Comparison of ENCODE assay signal across 8 mouse cellular contexts in genomic region chr5:138754303-138755120, GRCm38 (mm10). TPM values are rescaled to one million over a fixed set of nuclear protein-coding genes. Genes with fewer than 3 reads are reported as not detected.
A peak's percentile ranks its signal among the peaks of the same experiment; 100 is the strongest.
DNase-seq lines count a peak whose midpoint lies in the region; ATAC-seq and TF ChIP-seq lines count a peak whose summit lies in the region.

Fam20c (plus strand) TSS chr5:138754514.

- peaks cover 25% of the 10 kb centered on the region for H3K79me2 ChIP-seq in C2C12 (ENCODE audit: control insufficient read depth, insufficient read depth)

- peaks cover 4% of the 10 kb centered on the region for H3K36me3 ChIP-seq in C2C12 (ENCODE audit: control insufficient read depth, insufficient read depth)
- no peaks in the 10 kb centered on the region for H3K36me3 ChIP-seq in forebrain, embryonic 11.5 days (ENCODE audit: control insufficient read depth, insufficient read depth, low read length)
- H3K36me3 ChIP-seq in heart, embryonic 13.5 days: peaks cover 10% of the 10 kb centered on the region; the same call in 1 of the 2 replicates
- no peaks in the 10 kb centered on the region for H3K36me3 ChIP-seq in kidney, postnatal 0 days (ENCODE audit: insufficient read depth, low read length)
- peaks cover 2% of the 10 kb centered on the region for H3K36me3 ChIP-seq in midbrain, embryonic 16.5 days (ENCODE audit: control insufficient read depth, insufficient read depth, low read length)
- H3K36me3 ChIP-seq in stomach, embryonic 16.5 days (ENCODE audit: control insufficient read depth, insufficient read depth, low read length): no peaks in the 10 kb centered on the region

- H3K4me1 ChIP-seq in forebrain, embryonic 11.5 days (replicated peaks; ENCODE audit: control insufficient read depth, insufficient read depth, low read length): peaks cover 10% of the 10 kb centered on the region; the same call in 1 of the 2 replicates
- peaks cover 31% of the 10 kb centered on the region for H3K4me1 ChIP-seq in heart, embryonic 13.5 days
- H3K4me1 ChIP-seq in kidney, postnatal 0 days (replicated peaks; ENCODE audit: insufficient read depth, low read length): peaks cover 38% of the 10 kb centered on the region
- H3K4me1 ChIP-seq in midbrain, embryonic 16.5 days (ENCODE audit: control insufficient read depth, insufficient read depth, low read length): peaks cover 34% of the 10 kb centered on the region
- peaks cover 18% of the 10 kb centered on the region for H3K4me1 ChIP-seq in stomach, embryonic 16.5 days (ENCODE audit: control insufficient read depth, insufficient read depth, low read length)

- H3K9ac ChIP-seq in forebrain, embryonic 11.5 days (ENCODE audit: low read length): peak within 1 kb of the TSS; percentile 80
- peak within 1 kb of the TSS; percentile 85 for H3K9ac ChIP-seq in heart, embryonic 13.5 days
- peak within 1 kb of the TSS; percentile 80 for H3K9ac ChIP-seq in kidney, postnatal 0 days (ENCODE audit: low read depth, low read length)
- peak within 1 kb of the TSS; percentile 85 for H3K9ac ChIP-seq in midbrain, embryonic 16.5 days (ENCODE audit: low read depth, low read length)
- peak within 1 kb of the TSS; percentile 90 for H3K9ac ChIP-seq in stomach, embryonic 16.5 days (ENCODE audit: low read length)

- peak within 1 kb of the TSS; percentile 88 for H3ac ChIP-seq in C2C12 (ENCODE audit: control insufficient read depth, insufficient read length, low read depth)

- peak within 1 kb of the TSS; percentile 98 for H3K4me2 ChIP-seq in forebrain, embryonic 11.5 days (ENCODE audit: low read depth, low read length, severe bottlenecking)
- H3K4me2 ChIP-seq in heart, embryonic 13.5 days: peak within 1 kb of the TSS; percentile 94
- H3K4me2 ChIP-seq in kidney, postnatal 0 days (ENCODE audit: low read length): peak within 1 kb of the TSS; percentile 93
- H3K4me2 ChIP-seq in midbrain, embryonic 16.5 days (ENCODE audit: low read length): peak within 1 kb of the TSS; percentile 84
- H3K4me2 ChIP-seq in stomach, embryonic 16.5 days (ENCODE audit: low read depth, low read length): peak within 1 kb of the TSS; percentile 96

- H3K79me3 ChIP-seq in C2C12 (ENCODE audit: low read depth): peaks cover 4% of the 10 kb centered on the region

- peak; percentile 60 for DNase-seq in brain, embryonic 18.5 days (ENCODE audit: low read depth, low spot score)
- DNase-seq in forebrain, embryonic 11.5 days (ENCODE audit: low spot score): peak; percentile 88
- peak; percentile 86 for DNase-seq in kidney, postnatal 0 days (ENCODE audit: low spot score)
- peak; percentile 73 for DNase-seq in liver

- H3K4me3 ChIP-seq in C2C12 (ENCODE audit: insufficient read depth, poor library complexity, severe bottlenecking): peak within 1 kb of the TSS; percentile 51
- H3K4me3 ChIP-seq in forebrain, embryonic 11.5 days (ENCODE audit: low read depth, low read length): peak within 1 kb of the TSS; percentile 63
- H3K4me3 ChIP-seq in heart, embryonic 13.5 days: peak within 1 kb of the TSS; percentile 69
- peak within 1 kb of the TSS; percentile 61 for H3K4me3 ChIP-seq in kidney, postnatal 0 days (replicated peaks; ENCODE audit: low read depth, low read length)
- H3K4me3 ChIP-seq in midbrain, embryonic 16.5 days (ENCODE audit: low read depth, low read length): peak within 1 kb of the TSS; percentile 63
- peak within 1 kb of the TSS; percentile 78 for H3K4me3 ChIP-seq in stomach, embryonic 16.5 days (replicated peaks; ENCODE audit: low read length)

- H3K9me3 ChIP-seq in forebrain, embryonic 11.5 days (ENCODE audit: control insufficient read depth, low read length): no peaks in the 10 kb centered on the region
- H3K9me3 ChIP-seq in heart, embryonic 13.5 days: no peaks in the 10 kb centered on the region
- no peaks in the 10 kb centered on the region for H3K9me3 ChIP-seq in kidney, postnatal 0 days (replicated peaks; ENCODE audit: low read length)
- H3K9me3 ChIP-seq in midbrain, embryonic 16.5 days (replicated peaks; ENCODE audit: control insufficient read depth, low read length, poor library complexity, severe bottlenecking): no peaks in the 10 kb centered on the region
- H3K9me3 ChIP-seq in stomach, embryonic 16.5 days (replicated peaks; ENCODE audit: control insufficient read depth, low read length): no peaks in the 10 kb centered on the region

- 1% methylated on average over 84 of the region's 98 CpGs for WGBS in forebrain, embryonic 11.5 days
- WGBS in heart, embryonic 13.5 days: under 1% methylated on average over 89 of the region's 98 CpGs
- WGBS in kidney, postnatal 0 days: under 1% methylated on average over 75 of the region's 98 CpGs
- WGBS in midbrain, embryonic 16.5 days: under 1% methylated on average over 91 of the region's 98 CpGs
- WGBS in stomach, embryonic 16.5 days: under 1% methylated on average over 92 of the region's 98 CpGs

- no peak for TF ChIP-seq CTCF in C2C12 (IDR thresholded peaks at IDR 0.05; ENCODE audit: control insufficient read depth, insufficient read depth, insufficient read length)
- 0 out of 2 replicates have a peak, but pooled peaks have one; percentile 18 for TF ChIP-seq CTCF in kidney, postnatal 0 days (IDR thresholded peaks at IDR 0.05; ENCODE audit: low read depth)

- ATAC-seq in forebrain, embryonic 11.5 days (replicated peaks; ENCODE audit: low FRiP score): peak; percentile 85
- peak; percentile 58; the same call in 1 of the 2 replicates for ATAC-seq in heart, embryonic 13.5 days (ENCODE audit: extremely low read depth, insufficient number of reproducible peaks, low FRiP score, low TSS enrichment)
- peak; percentile 87 for ATAC-seq in kidney, postnatal 0 days (replicated peaks; ENCODE audit: low FRiP score, low read depth)
- ATAC-seq in midbrain, embryonic 16.5 days: peak; percentile 79
- peak; percentile 92 for ATAC-seq in stomach, embryonic 16.5 days (ENCODE audit: insufficient read depth, low FRiP score)

- no peaks in the 10 kb centered on the region for H3K27me3 ChIP-seq in C2C12 (ENCODE audit: control insufficient read depth, insufficient read depth, insufficient read length)
- H3K27me3 ChIP-seq in forebrain, embryonic 11.5 days (ENCODE audit: control insufficient read depth, insufficient read depth, low read length): peaks cover 17% of the 10 kb centered on the region
- peaks cover 63% of the 10 kb centered on the region for H3K27me3 ChIP-seq in heart, embryonic 13.5 days (replicated peaks)
- H3K27me3 ChIP-seq in kidney, postnatal 0 days (ENCODE audit: insufficient read depth, low read length): no peaks in the 10 kb centered on the region
- no peaks in the 10 kb centered on the region for H3K27me3 ChIP-seq in midbrain, embryonic 16.5 days (ENCODE audit: control insufficient read depth, insufficient read depth, low read depth, low read length)
- H3K27me3 ChIP-seq in stomach, embryonic 16.5 days (ENCODE audit: control insufficient read depth, insufficient read depth, low read length): peaks cover 9% of the 10 kb centered on the region; the same call in 1 of the 2 replicates

- peak within 1 kb of the TSS; percentile 46 for H3K27ac ChIP-seq in forebrain, embryonic 11.5 days (ENCODE audit: low read depth, low read length)
- peak within 1 kb of the TSS; percentile 75 for H3K27ac ChIP-seq in heart, embryonic 13.5 days (replicated peaks)
- H3K27ac ChIP-seq in kidney, postnatal 0 days: peak within 1 kb of the TSS; percentile 85
- H3K27ac ChIP-seq in midbrain, embryonic 16.5 days (ENCODE audit: low read length): peak within 1 kb of the TSS; percentile 94
- peak within 1 kb of the TSS; percentile 93 for H3K27ac ChIP-seq in stomach, embryonic 16.5 days (ENCODE audit: low read length)

TF ChIP-seq in C2C12, 6 proteins besides CTCF, POLR2A, EP300 and RAD21:
- TF ChIP-seq FOSL1 (IDR thresholded peaks at IDR 0.05; ENCODE audit: insufficient read depth, low read length, poor library complexity, severe bottlenecking) (no peak), MYOG (IDR thresholded peaks at IDR 0.05; ENCODE audit: control insufficient read depth, extremely low read depth, insufficient read length) (no peak), MYOD1 (IDR thresholded peaks at IDR 0.05; ENCODE audit: control insufficient read depth, insufficient read length, low read depth) (no peak), USF1 (IDR thresholded peaks at IDR 0.05; ENCODE audit: low read depth) (peak; percentile 74), MAX (IDR thresholded peaks at IDR 0.05) (peak; percentile 41), CEBPB (IDR thresholded peaks at IDR 0.05; ENCODE audit: low read depth) (no peak)

RNA-seq across cellular contexts. Expression of gene Fam20c, which starts in this region (rescaled TPM):
- 64.4 TPM for polyA plus RNA-seq in C2C12 (2012; fragmentation: generic; extraction: Trizol)
- 11.2 and 14.4 TPM in 2 replicates for polyA plus RNA-seq in forebrain, embryonic 11.5 days (2014; fragmentation: Nextera tagmentation; extraction: Ambion mirVana)
- polyA plus RNA-seq in heart, embryonic 13.5 days (2015; fragmentation: Nextera tagmentation; extraction: Ambion mirVana): 5.2 and 7.2 TPM in 2 replicates
- 27.3 and 27.6 TPM in 2 replicates for polyA plus RNA-seq in kidney, postnatal 0 days (2015; fragmentation: Nextera tagmentation; extraction: Ambion mirVana)
- 41.9 and 44.7 TPM in 2 replicates for polyA plus RNA-seq in midbrain, embryonic 16.5 days (2015; fragmentation: Nextera tagmentation; extraction: Ambion mirVana)
- 4.8 and 5.4 TPM in 2 replicates for polyA plus RNA-seq in stomach, embryonic 16.5 days (2015; fragmentation: Nextera tagmentation; extraction: Ambion mirVana)

Comparison
In these comparisons a context has a peak if more than half of its experiments do, and no peak if none do; other contexts are left out.
1. Peak in every context shown above with its lines: DNase-seq, ATAC-seq, H3K4me3 ChIP-seq and H3K27ac ChIP-seq.